Mouse (Mus musculus): ENCODE data around the gene 4930438A08Rik. TPM values are rescaled to one million over a fixed set of nuclear protein-coding genes. Genes with fewer than 3 reads are reported as not detected.
"Not testable (repeated sequence)": the region's sequence is repeated elsewhere in the genome, so short reads cannot be mapped to it uniquely, and the experiment has no call there.

4930438A08Rik gene
- total RNA-seq, 2 experiments from 2014 or later, result not detected

DNA sequence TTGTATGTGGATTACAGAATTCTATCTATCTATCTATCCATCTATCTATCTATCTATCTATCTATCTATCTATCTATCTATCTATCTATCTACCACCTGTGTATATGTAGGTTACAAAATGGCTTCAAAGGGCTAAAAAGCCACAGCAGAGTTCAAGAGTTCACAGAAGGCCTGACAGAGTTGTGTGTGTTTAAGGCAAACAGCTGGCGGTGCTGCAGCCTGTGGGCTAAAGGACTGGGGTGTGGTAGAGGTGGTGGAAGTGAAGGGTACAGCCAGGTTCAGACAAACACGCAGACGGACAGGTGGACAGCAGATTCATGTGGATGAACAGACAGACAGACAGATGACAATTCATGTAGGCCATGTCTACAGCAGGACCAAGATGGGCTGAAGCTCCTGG is 6.3 kb upstream of the 4930438A08Rik start:
- no peak for DNase-seq
- intact Hi-C loops (cut with DNase I), result no loop called here

- intact Hi-C loops (cut with DNase I), result no loop called here
Observed at GRCm38 (mm10) chr11:58275756-58276155, 1.2 kb downstream of the 4930438A08Rik start.

DNA sequence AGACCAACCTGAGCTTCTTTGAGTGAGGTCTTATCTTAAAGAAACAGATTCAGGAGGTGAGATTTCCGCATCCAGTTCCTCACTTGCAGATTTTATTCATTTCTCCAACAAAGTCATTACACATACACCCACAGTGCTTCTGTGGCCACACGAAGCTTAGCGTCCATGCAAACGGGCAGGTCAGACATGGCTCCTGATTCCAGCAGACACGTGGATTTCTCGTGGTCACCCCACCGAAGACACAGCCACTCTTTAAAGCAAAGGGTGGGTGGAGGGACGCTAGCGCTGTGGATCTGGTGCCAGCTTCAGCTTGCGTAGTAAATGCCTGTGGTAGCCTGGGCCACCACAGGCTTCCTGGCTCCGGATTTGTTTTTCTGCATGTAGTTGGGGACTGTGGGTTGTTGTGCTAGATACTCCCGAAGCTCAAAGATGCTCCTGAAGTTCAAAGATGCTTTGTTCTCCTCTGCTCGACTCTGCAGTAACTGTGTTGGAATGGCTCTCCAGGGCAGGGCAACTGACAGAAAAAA is 7.4 kb downstream of the 4930438A08Rik start:
- intact Hi-C loops (cut with DNase I), result no loop called here
- DNase-seq, result no peak

More at GRCm38 (mm10) chr11:58275756-58276155, 1.2 kb downstream of the 4930438A08Rik start:
- no peak for DNase-seq

DNA sequence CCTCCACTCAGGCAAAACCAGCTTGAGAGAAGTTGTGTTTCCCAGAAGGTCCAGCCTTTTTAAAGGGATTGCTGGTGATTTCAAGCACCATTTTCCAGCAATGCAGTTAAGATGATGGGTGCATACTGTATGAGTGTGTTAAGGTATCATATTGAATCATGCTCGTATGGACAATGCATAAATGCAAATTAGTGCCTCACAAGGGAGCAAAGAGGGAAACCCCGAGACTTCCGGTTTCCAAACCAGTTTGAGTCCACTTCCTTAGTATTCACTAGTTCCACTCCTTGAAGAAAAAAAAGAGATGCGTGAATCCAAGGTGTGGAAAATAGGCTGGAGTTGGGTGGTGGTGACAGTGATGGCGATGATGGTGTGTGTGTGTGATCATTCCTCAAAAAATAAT is 7.9 kb downstream of the 4930438A08Rik start:
- DNase-seq, result no peak
- intact Hi-C loops (cut with DNase I), result no loop called here

DNA sequence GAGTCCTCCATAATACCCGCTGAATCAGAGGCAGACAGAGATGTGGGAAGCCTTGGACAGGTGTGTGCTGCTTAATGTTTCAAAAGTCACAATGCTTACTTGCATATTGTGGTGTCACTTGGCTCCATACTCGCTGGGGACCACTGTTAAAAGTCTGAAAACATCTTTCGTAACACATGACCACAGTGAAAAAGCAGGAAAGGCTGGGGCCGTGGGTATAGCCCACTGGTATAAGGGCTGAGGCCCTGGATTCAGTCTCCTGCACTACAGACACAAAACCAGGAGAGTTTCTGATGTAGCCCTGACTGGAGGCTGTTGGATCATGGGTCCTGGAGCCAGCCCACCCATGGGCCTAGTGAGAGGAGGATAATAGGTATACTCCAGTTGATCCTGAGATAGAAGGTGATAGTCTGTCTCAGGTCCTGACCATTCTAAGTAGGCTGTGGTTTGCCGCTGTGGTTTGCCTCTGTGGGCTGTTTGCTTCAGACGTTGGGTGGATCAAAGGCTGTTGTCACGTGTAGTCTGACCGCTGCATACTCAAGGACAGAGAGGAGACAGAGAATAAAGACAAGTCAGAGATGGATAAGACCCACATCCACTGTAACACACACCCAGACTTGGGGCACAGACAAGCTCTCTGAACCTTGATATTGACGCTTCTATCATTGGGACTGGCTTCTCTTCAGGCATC is 15.5 kb downstream of the 4930438A08Rik start:
- DNase-seq, result no peak
- intact Hi-C loops (cut with DNase I), result no loop called here

GRCm38 (mm10) chr11:58290812-58291211 is 16.2 kb downstream of the 4930438A08Rik start:
- intact Hi-C loops (cut with DNase I), result no loop called here
- DNase-seq, result no peak

DNA sequence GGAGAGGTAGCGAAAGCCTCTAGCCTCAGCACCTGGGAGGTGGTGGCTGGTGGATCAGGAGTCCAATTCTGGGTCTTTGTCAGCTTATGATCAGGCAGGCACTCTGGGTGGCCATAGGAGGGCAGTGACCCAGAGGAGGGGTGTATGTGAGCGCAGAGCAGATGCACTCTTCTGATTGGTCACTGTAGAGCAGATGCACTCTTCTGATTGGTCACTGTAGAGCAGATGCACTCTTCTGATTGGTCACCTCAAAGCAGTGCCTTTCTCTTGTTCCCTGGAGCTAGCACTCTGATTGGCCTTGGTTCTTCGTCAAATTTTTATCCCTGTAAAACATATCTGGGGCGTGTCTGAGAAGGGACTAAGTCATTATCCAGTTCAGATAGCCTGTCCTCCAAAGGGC is 18.2 kb downstream of the 4930438A08Rik start:
- DNase-seq, result no peak
- intact Hi-C loops (cut with DNase I), result no loop called here

DNA sequence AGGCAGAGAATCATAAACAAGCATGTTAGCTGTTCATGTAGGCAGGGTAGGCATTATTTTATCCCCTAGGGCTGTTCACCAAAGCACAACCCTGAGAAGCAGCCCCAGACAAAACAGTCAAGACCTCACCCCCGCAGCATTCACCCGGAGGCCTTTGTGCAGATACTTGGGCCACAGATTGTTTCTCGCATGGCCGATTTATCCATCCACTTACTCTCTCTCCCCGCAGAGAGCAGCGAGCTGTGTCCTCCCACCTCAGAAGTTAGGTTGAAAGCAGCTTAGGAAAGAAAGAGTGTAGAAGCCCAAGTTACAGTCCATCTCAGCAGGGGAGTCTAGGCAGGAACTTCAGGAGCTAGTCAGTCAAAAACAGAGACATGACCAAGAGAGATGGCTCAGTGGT is 22.8 kb downstream of the 4930438A08Rik start:
- intact Hi-C loops (cut with DNase I), result no loop called here
- DNase-seq, result no peak

GRCm38 (mm10) chr11:58301057-58301456 is 26.5 kb downstream of the 4930438A08Rik start:
- peak; percentile 75 to 78 for DNase-seq
- intact Hi-C loops (cut with DNase I), result loop anchor here (2.0 to 5.0 kb wide), 4 partner anchors 64 to 336 kb away; partner anchors contain the start of gene Mrpl22

- peak; percentile 99 for DNase-seq
- intact Hi-C loops (cut with DNase I), result loop anchor here (1.0 to 5.0 kb wide), 5 partner anchors 20 to 335 kb away; partner anchors contain the start of gene Mrpl22
Observed at GRCm38 (mm10) chr11:58301837-58302754, 27.5 kb downstream of the 4930438A08Rik start.

DNA sequence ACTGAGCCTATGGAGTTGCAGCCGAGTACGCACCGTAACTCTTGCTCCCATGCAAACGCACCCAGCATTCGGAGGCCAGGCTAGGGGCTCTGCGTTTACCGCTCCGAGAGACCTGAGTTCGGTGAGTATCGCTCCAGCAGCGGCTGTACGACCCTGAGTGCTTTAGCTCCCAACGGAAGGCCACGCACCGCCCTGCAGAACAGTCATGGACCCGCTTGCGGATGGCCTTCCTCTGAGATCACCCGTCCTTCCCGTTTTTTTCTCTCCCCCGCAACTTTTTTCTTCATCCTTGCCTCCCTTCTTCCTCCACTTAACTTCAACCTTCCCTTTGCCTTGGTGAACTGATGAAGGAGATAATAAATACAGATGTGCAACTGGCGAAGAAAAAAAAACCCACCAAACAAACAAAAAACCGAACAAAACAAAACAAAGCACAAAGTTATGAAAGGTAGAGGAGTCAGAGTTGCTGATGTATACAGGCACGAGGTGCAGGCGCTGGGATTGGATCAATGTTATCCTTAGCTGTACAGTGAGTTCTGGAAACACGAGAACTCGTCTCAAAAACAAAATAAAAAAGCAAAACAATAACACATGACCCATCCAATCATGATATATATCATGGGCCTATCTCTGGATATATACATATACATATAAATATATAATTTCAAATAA is 28.3 kb downstream of the 4930438A08Rik start:
- intact Hi-C loops (cut with DNase I), result loop anchor here (1.0 to 5.0 kb wide), 4 partner anchors 19 to 334 kb away; partner anchors contain the start of gene Mrpl22
- DNase-seq, result no peak

GRCm38 (mm10) chr11:58303594-58303993 is 29.0 kb downstream of the 4930438A08Rik start:
- DNase-seq, result no peak
- intact Hi-C loops (cut with DNase I), result loop anchor here (5.0 kb wide), 3 partner anchors 66 to 334 kb away; partner anchors contain the start of gene Mrpl22

- intact Hi-C loops (cut with DNase I); DNase-seq: not testable (repeated sequence)
Observed at GRCm38 (mm10) chr11:58305299-58305698, 30.7 kb downstream of the 4930438A08Rik start.

GRCm38 (mm10) chr11:58306860-58307308 is 32.3 kb downstream of the 4930438A08Rik start, which contains the start of gene Zfp692:
Zfp692 (plus strand) TSS chr11:58307069.
- intact Hi-C loops (cut with DNase I), result no loop called here
- peak; percentile 88 to 92 for DNase-seq

DNA sequence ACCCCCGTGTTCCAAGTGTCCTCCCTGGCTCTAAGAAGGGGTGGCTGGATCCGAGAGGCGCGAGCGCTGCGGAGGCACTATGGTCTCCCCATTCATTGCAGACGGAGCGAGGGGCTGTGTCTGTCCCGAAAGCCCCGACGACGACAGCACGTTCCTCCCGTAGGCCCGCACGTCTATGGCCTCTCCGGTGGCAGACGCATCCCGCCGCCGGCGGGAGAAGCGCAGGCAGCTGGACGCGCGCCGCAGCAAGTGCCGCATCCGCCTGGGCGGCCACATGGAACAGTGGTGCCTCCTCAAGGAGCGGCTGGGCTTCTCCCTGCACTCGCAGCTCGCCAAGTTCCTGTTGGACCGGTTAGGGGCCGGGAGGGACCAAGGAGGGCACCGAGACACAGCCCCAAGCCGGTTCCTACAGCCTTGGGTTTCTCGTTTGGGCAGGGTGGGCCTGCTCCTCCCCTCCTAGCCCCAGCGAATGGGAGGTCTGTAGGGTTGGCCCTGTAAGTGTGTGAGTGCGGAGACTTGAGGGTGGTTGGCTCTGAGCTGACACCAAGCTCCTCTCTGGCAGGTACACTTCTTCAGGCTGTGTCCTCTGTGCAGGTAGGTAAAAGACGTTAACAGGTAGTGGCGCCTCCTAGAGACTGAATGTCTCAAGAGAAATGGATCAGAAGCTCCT is 32.9 kb downstream of the 4930438A08Rik start:
- peak; percentile 57 to 61 for DNase-seq
- intact Hi-C loops (cut with DNase I), result no loop called here

GRCm38 (mm10) chr11:58308661-58309060 is 34.1 kb downstream of the 4930438A08Rik start:
- intact Hi-C loops (cut with DNase I), result no loop called here
- no peak for DNase-seq

- intact Hi-C loops (cut with DNase I), result no loop called here
- DNase-seq, result no peak
Observed at GRCm38 (mm10) chr11:58314069-58314468, 39.5 kb downstream of the 4930438A08Rik start.

DNA sequence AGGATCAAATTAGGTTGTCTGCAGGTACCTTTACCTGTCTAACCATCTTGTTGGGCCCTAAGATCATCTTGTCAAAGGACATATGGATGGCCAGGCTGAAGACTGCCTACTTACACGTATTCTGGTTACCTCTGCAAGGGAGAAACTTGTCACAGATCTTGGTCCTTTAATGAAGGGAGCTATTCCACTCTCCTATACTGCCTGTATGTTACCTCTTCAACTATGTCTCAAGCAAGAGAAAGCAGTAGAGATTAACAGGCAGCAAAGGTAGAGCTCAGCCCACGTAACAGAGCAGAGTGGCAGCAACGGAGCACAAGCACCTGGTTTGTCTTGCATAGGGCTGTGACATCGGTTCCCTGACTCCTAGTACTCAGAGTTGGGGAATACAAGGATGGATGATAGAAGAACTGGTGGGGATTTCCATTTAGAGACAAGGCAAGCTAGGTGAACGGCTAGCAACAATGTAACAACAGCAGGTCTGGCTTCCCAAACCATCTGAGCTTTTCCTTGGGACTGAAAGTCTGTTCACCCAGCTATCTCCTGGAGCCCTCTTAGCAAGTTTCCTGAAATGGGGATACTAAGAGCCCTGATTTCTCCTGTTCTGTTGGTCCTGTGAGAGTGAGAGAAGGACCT is 41.1 kb downstream of the 4930438A08Rik start:
- DNase-seq, result no peak
- intact Hi-C loops (cut with DNase I), result no loop called here

DNA sequence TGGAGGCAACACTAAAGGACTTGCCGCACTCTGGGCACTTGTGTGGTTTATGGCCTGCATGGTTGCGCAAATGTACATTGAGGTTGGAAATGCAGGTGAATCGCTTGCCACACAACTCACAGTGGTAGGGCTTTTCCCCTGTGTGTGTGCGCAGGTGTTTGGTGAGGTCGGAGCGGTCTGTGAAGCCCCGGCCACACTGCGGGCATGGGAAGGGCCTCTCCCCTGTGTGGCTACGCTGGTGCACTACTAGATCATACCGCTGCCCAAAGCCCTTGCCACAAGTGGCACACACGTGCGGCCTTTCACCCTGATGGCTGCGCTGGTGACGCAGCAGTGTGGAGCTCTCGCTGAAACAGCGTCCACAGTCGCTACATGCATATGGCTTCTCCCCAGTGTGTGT is 41.7 kb downstream of the 4930438A08Rik start:
- intact Hi-C loops (cut with DNase I), result no loop called here
- DNase-seq, result no peak

Data from heart, postnatal 36 days (tissue).